24 mouse cellular contexts compared by ENCODE assay signal in genomic region chr19:34691402-34691801, GRCm38 (mm10). TPM values are rescaled to one million over a fixed set of nuclear protein-coding genes. Genes with fewer than 3 reads are reported as not detected.
DNase-seq lines count a peak whose midpoint lies in the region; ATAC-seq and TF ChIP-seq lines count a peak whose summit lies in the region.
"Had no signal": no experiment of that assay in that cellular context is flagged by ENCODE, and none has a peak within 500 bp of the region (broad histone marks: within the 10 kb centered on the region; RNA-seq: fewer than 3 reads in every experiment).

No protein-coding gene starts in this region.

- H3K4me2 ChIP-seq in intestine, embryonic 15.5 days (replicated peaks), result no peak overlapping the region
- no peak overlapping the region for H3K4me2 ChIP-seq in intestine, embryonic 16.5 days (ENCODE audit: low read depth, low read length)
- peak overlapping the region; percentile 40; the same call in 1 of the 2 replicates for H3K4me2 ChIP-seq in intestine, postnatal 0 days (replicated peaks; ENCODE audit: low read depth)
- no peak overlapping the region for H3K4me2 ChIP-seq in hindbrain, embryonic 16.5 days (ENCODE audit: low read length)

- H3K9ac ChIP-seq in intestine, embryonic 15.5 days, result no peak overlapping the region
- no peak overlapping the region for H3K9ac ChIP-seq in intestine, embryonic 16.5 days (ENCODE audit: low read depth, low read length)
- no peak overlapping the region for H3K9ac ChIP-seq in intestine, postnatal 0 days (ENCODE audit: low read depth, low read length)
- no peak overlapping the region for H3K9ac ChIP-seq in hindbrain, embryonic 16.5 days (ENCODE audit: low read depth, low read length)

- no peak for DNase-seq in frontal cortex, postnatal 14 days (ENCODE audit: low spot score in 2 of 2)
- DNase-seq in cerebellum, postnatal 4 days (ENCODE audit: low spot score in 2 of 2), result no peak
- DNase-seq: adrenal gland, adult 2 months; adrenal gland, adult 8-10 months; adrenal gland, postnatal 10 days; adrenal gland, postnatal 14 days; adrenal gland, postnatal 25 days; adrenal gland, postnatal 36 days; B cell, adult 2 months; cerebellum, adult 11 months; cerebellum, adult 11-12 months; cerebellum, adult 18-20 months had no signal

- H3K36me3 ChIP-seq in intestine, embryonic 15.5 days, result no peaks in the 10 kb centered on the region
- H3K36me3 ChIP-seq in intestine, embryonic 16.5 days (ENCODE audit: control insufficient read depth, insufficient read depth, low read length), result no peaks in the 10 kb centered on the region
- H3K36me3 ChIP-seq in intestine, postnatal 0 days (ENCODE audit: control insufficient read depth, insufficient read depth), result no peaks in the 10 kb centered on the region
- H3K36me3 ChIP-seq in small intestine, adult 2 months (ENCODE audit: control insufficient read depth, insufficient read depth, low read length), result no peaks in the 10 kb centered on the region
- no peaks in the 10 kb centered on the region for H3K36me3 ChIP-seq in hindbrain, embryonic 16.5 days (ENCODE audit: control insufficient read depth, insufficient read depth, low read length)
- H3K36me3 ChIP-seq: G1E had no signal

- H3K27me3 ChIP-seq in intestine, embryonic 15.5 days (replicated peaks), result no peaks in the 10 kb centered on the region
- no peaks in the 10 kb centered on the region for H3K27me3 ChIP-seq in intestine, embryonic 16.5 days (replicated peaks; ENCODE audit: control insufficient read depth, insufficient read depth, low read length)
- H3K27me3 ChIP-seq in intestine, postnatal 0 days (replicated peaks; ENCODE audit: control insufficient read depth, insufficient read depth, low read length), result no peaks in the 10 kb centered on the region
- H3K27me3 ChIP-seq in small intestine, adult 2 months (ENCODE audit: control insufficient read depth, insufficient read depth, low read length), result no peaks in the 10 kb centered on the region
- H3K27me3 ChIP-seq in hindbrain, embryonic 16.5 days (replicated peaks; ENCODE audit: control insufficient read depth, insufficient read depth, low read length), result no peaks in the 10 kb centered on the region
- H3K27me3 ChIP-seq: CH12.LX had no signal

- H3K4me3 ChIP-seq in intestine, embryonic 15.5 days (replicated peaks), result no peak overlapping the region
- no peak overlapping the region for H3K4me3 ChIP-seq in intestine, embryonic 16.5 days (ENCODE audit: low read length)
- H3K4me3 ChIP-seq in intestine, postnatal 0 days (ENCODE audit: low read depth, low read length), result no peak overlapping the region
- H3K4me3 ChIP-seq in small intestine, adult 2 months (ENCODE audit: low read depth, low read length), result no peak overlapping the region
- H3K4me3 ChIP-seq in hindbrain, embryonic 16.5 days (ENCODE audit: low read length), result no peak overlapping the region

- no peak overlapping the region for H3K27ac ChIP-seq in intestine, embryonic 15.5 days
- H3K27ac ChIP-seq in intestine, embryonic 16.5 days (ENCODE audit: low read length), result no peak overlapping the region
- H3K27ac ChIP-seq in intestine, postnatal 0 days (ENCODE audit: low read depth, low read length), result no peak overlapping the region
- H3K27ac ChIP-seq in small intestine, adult 2 months (ENCODE audit: insufficient read depth, low read depth, low read length), result 0 out of 2 replicates have a peak overlapping the region, but pooled peaks have one; percentile 31
- no peak overlapping the region for H3K27ac ChIP-seq in hindbrain, embryonic 16.5 days (ENCODE audit: low read depth, low read length)

- 56% methylated on average over 6 of the region's 6 CpGs for WGBS in intestine, embryonic 15.5 days
- 56% methylated on average over 6 of the region's 6 CpGs for WGBS in intestine, embryonic 16.5 days
- 38% methylated on average over 6 of the region's 6 CpGs for WGBS in intestine, postnatal 0 days
- whole genome bisulfite sequencing in small intestine, adult 2 months, result 24% methylated on average over 6 of the region's 6 CpGs
- 89% methylated on average over 6 of the region's 6 CpGs for WGBS in hindbrain, embryonic 16.5 days

- TF ChIP-seq CTCF in intestine, postnatal 0 days (IDR thresholded peaks at IDR 0.05; ENCODE audit: low read depth), result no peak
- TF ChIP-seq CTCF in small intestine, adult 2 months (IDR thresholded peaks at IDR 0.05; ENCODE audit: extremely low read depth, insufficient read length, insufficient replicate concordance, low read depth, low read length), result no peak

- no peaks in the 10 kb centered on the region for H3K9me3 ChIP-seq in intestine, embryonic 15.5 days
- no peaks in the 10 kb centered on the region for H3K9me3 ChIP-seq in intestine, embryonic 16.5 days (ENCODE audit: control insufficient read depth, low read length)
- H3K9me3 ChIP-seq in intestine, postnatal 0 days (ENCODE audit: control insufficient read depth), result no peaks in the 10 kb centered on the region
- H3K9me3 ChIP-seq in hindbrain, embryonic 16.5 days (ENCODE audit: control insufficient read depth, low read length), result no peaks in the 10 kb centered on the region
- H3K9me3 ChIP-seq: G1E had no signal

- no peaks in the 10 kb centered on the region for H3K4me1 ChIP-seq in intestine, embryonic 15.5 days (replicated peaks)
- no peaks in the 10 kb centered on the region; the same call in 1 of the 2 replicates for H3K4me1 ChIP-seq in intestine, embryonic 16.5 days (ENCODE audit: control insufficient read depth, insufficient read depth, low read length)
- no peaks in the 10 kb centered on the region for H3K4me1 ChIP-seq in intestine, postnatal 0 days (replicated peaks; ENCODE audit: control insufficient read depth, insufficient read depth, low read length)
- 0 out of 2 replicates have a peak, but pooled peaks cover 2% of the 10 kb centered on the region for H3K4me1 ChIP-seq in small intestine, adult 2 months (ENCODE audit: control insufficient read depth, insufficient read depth, insufficient read length, low read length)
- no peaks in the 10 kb centered on the region for H3K4me1 ChIP-seq in hindbrain, embryonic 16.5 days (ENCODE audit: control insufficient read depth, insufficient read depth, low read depth, low read length)

- peak; percentile 84 for ATAC-seq in intestine, embryonic 15.5 days
- ATAC-seq in intestine, embryonic 16.5 days, result peak; percentile 86
- ATAC-seq in intestine, postnatal 0 days, result peak; percentile 59
- no peak for ATAC-seq in cerebellum, adult (ENCODE audit: insufficient number of reproducible peaks, low FRiP score, low TSS enrichment)
- ATAC-seq in hindbrain, embryonic 16.5 days, result no peak
- ATAC-seq: activated CD4-positive, CD25-positive, alpha-beta regulatory T cell, adult 4 months; CD4-positive, CD25-positive, alpha-beta regulatory T cell, adult 4 months; Patski had no signal

- no peak for TF ChIP-seq POLR2A in small intestine, adult 2 months (IDR thresholded peaks at IDR 0.05; ENCODE audit: low read depth, low read length)

RNA-seq across cellular contexts. Expression of gene Ifit1, which starts 50.7 kb away (rescaled TPM):
- polyA plus RNA-seq in intestine, embryonic 15.5 days (2015; fragmentation: Nextera tagmentation; extraction: Ambion mirVana), result 7.9 and 9.1 TPM in 2 replicates
- polyA plus RNA-seq in intestine, embryonic 16.5 days (2015; fragmentation: Nextera tagmentation; extraction: Ambion mirVana), result 10.8 and 12.6 TPM in 2 replicates
- polyA plus RNA-seq in intestine, postnatal 0 days (2015; fragmentation: Nextera tagmentation; extraction: Ambion mirVana), result 87.0 and 90.6 TPM in 2 replicates
- 2.8 and 15.4 TPM in 2 replicates for polyA plus RNA-seq in small intestine, adult 2 months (2012; rRNA removed)
- polyA plus RNA-seq in hindbrain, embryonic 16.5 days (2015; fragmentation: Nextera tagmentation; extraction: Ambion mirVana), result 0.26 and 0.48 TPM in 2 replicates
- polyA plus RNA-seq: G1E had no signal

RNA-seq across cellular contexts. Expression of gene Ifit1bl2, which starts 50.9 kb away (rescaled TPM):
- 7.3 and 9.7 TPM in 2 replicates for polyA plus RNA-seq in intestine, embryonic 15.5 days (2015; fragmentation: Nextera tagmentation; extraction: Ambion mirVana)
- polyA plus RNA-seq in intestine, embryonic 16.5 days (2015; fragmentation: Nextera tagmentation; extraction: Ambion mirVana), result 19.9 and 32.3 TPM in 2 replicates
- 128 and 134 TPM in 2 replicates for polyA plus RNA-seq in intestine, postnatal 0 days (2015; fragmentation: Nextera tagmentation; extraction: Ambion mirVana)
- 4.8 and 11.3 TPM in 2 replicates for polyA plus RNA-seq in small intestine, adult 2 months (2012; rRNA removed)
- 0.44 and 0.54 TPM in 2 replicates for polyA plus RNA-seq in hindbrain, embryonic 16.5 days (2015; fragmentation: Nextera tagmentation; extraction: Ambion mirVana)
- polyA plus RNA-seq: C2C12, G1E had no signal

RNA-seq across cellular contexts. Expression of gene Slc16a12, which starts 55.7 kb away (rescaled TPM):
- polyA plus RNA-seq in intestine, embryonic 15.5 days (2015; fragmentation: Nextera tagmentation; extraction: Ambion mirVana), result 6.9 and 8.5 TPM in 2 replicates
- 8.1 and 8.3 TPM in 2 replicates for polyA plus RNA-seq in intestine, embryonic 16.5 days (2015; fragmentation: Nextera tagmentation; extraction: Ambion mirVana)
- 5.3 and 6.8 TPM in 2 replicates for polyA plus RNA-seq in intestine, postnatal 0 days (2015; fragmentation: Nextera tagmentation; extraction: Ambion mirVana)
- polyA plus RNA-seq in small intestine, adult 2 months (2012; rRNA removed), result 1.1 and 1.3 TPM in 2 replicates
- 2.7 and 4.0 TPM in 2 replicates for polyA plus RNA-seq in hindbrain, embryonic 16.5 days (2015; fragmentation: Nextera tagmentation; extraction: Ambion mirVana)
- polyA plus RNA-seq: activated CD4-positive, CD25-positive, alpha-beta regulatory T cell, adult 4 months; CD4-positive, CD25-positive, alpha-beta regulatory T cell, adult 4 months; G1E had no signal

Comparison
In these comparisons a context has a peak if more than half of its experiments do, and no peak if none do; other contexts are left out.
1. ATAC-seq: peak in intestine, embryonic 15.5 days (single experiment), intestine, embryonic 16.5 days (single experiment) and intestine, postnatal 0 days (single experiment); none in cerebellum, adult (single experiment) and hindbrain, embryonic 16.5 days (single experiment).